Mouse (Mus musculus): ENCODE data around the gene Pnpla3. TPM values are rescaled to one million over a fixed set of nuclear protein-coding genes. Genes with fewer than 3 reads are reported as not detected.

The Pnpla3 gene
- polyA plus RNA-seq, 1 experiment = 35.3 TPM

GRCm38 (mm10) chr15:84207327-84207726, 39.7 kb downstream of the Pnpla3 start:
- H3K27ac ChIP-seq (ENCODE audit: control insufficient read depth, insufficient read depth, low read length) = no peak overlapping the region
- WGBS = 97% methylated on average over 4 of the region's 4 CpGs
- peaks cover 46% of the 10 kb centered on the region for H3K36me3 ChIP-seq (ENCODE audit: control insufficient read depth, insufficient read depth, low read length)
- no peak for DNase-seq
- peaks cover 4% of the 10 kb centered on the region for H3K4me1 ChIP-seq (replicated peaks; ENCODE audit: control insufficient read depth, insufficient read depth, low read length)
- no peaks in the 10 kb centered on the region for H3K27me3 ChIP-seq (ENCODE audit: control insufficient read depth, insufficient read depth, low read length)
- no peak for TF ChIP-seq CTCF (IDR thresholded peaks at IDR 0.05; ENCODE audit: borderline replicate concordance, control insufficient read depth, extremely low read depth, insufficient read depth, low read length, poor library complexity)
- no peak for TF ChIP-seq POLR2A (IDR thresholded peaks at IDR 0.05; ENCODE audit: control insufficient read depth, extremely low read depth, insufficient read depth, low read length, poor library complexity)
- H3K4me3 ChIP-seq (ENCODE audit: control insufficient read depth, insufficient read depth, low read length) = no peak overlapping the region

- no peak for DNase-seq
- Histone ChIP-seq H3K27ac (ENCODE audit: control insufficient read depth, insufficient read depth, low read length) (no peak overlapping the region), H3K27me3 (ENCODE audit: control insufficient read depth, insufficient read depth, low read length) (no peaks in the 10 kb centered on the region)
These were observed 42.1 kb downstream of the Pnpla3 start for GRCm38 (mm10) chr15:84209517-84210412.

GRCm38 (mm10) chr15:84210461-84210860, 42.8 kb downstream of the Pnpla3 start:
- H3K27me3 ChIP-seq (ENCODE audit: control insufficient read depth, insufficient read depth, low read length) = no peaks in the 10 kb centered on the region
- no peak for DNase-seq
- 78% methylated on average over 13 of the region's 13 CpGs for WGBS
- peaks cover 4% of the 10 kb centered on the region for H3K4me1 ChIP-seq (replicated peaks; ENCODE audit: control insufficient read depth, insufficient read depth, low read length)
- no peak overlapping the region for H3K4me3 ChIP-seq (ENCODE audit: control insufficient read depth, insufficient read depth, low read length)
- no peak for TF ChIP-seq POLR2A (IDR thresholded peaks at IDR 0.05; ENCODE audit: control insufficient read depth, extremely low read depth, insufficient read depth, low read length, poor library complexity)
- TF ChIP-seq CTCF (IDR thresholded peaks at IDR 0.05; ENCODE audit: borderline replicate concordance, control insufficient read depth, extremely low read depth, insufficient read depth, low read length, poor library complexity) = no peak
- peaks cover 22% of the 10 kb centered on the region for H3K36me3 ChIP-seq (ENCODE audit: control insufficient read depth, insufficient read depth, low read length)
- no peak overlapping the region for H3K27ac ChIP-seq (ENCODE audit: control insufficient read depth, insufficient read depth, low read length)

More at GRCm38 (mm10) chr15:84209517-84210412, 42.1 kb downstream of the Pnpla3 start:
- no peak for TF ChIP-seq POLR2A (IDR thresholded peaks at IDR 0.05; ENCODE audit: control insufficient read depth, extremely low read depth, insufficient read depth, low read length, poor library complexity)
- no peak for TF ChIP-seq CTCF (IDR thresholded peaks at IDR 0.05; ENCODE audit: borderline replicate concordance, control insufficient read depth, extremely low read depth, insufficient read depth, low read length, poor library complexity)
- H3K4me1 ChIP-seq (replicated peaks; ENCODE audit: control insufficient read depth, insufficient read depth, low read length) = peaks cover 4% of the 10 kb centered on the region
- H3K4me3 ChIP-seq (ENCODE audit: control insufficient read depth, insufficient read depth, low read length) = no peak overlapping the region
- H3K36me3 ChIP-seq (ENCODE audit: control insufficient read depth, insufficient read depth, low read length) = peaks cover 28% of the 10 kb centered on the region
- 69% methylated on average over 11 of the region's 11 CpGs for WGBS

GRCm38 (mm10) chr15:84210941-84211340, 43.3 kb downstream of the Pnpla3 start:
- H3K4me1 ChIP-seq (replicated peaks; ENCODE audit: control insufficient read depth, insufficient read depth, low read length) = peaks cover 4% of the 10 kb centered on the region
- no peak overlapping the region for H3K4me3 ChIP-seq (ENCODE audit: control insufficient read depth, insufficient read depth, low read length)
- WGBS = 95% methylated on average over 13 of the region's 13 CpGs
- H3K27ac ChIP-seq (ENCODE audit: control insufficient read depth, insufficient read depth, low read length) = no peak overlapping the region
- no peak for DNase-seq
- TF ChIP-seq POLR2A (IDR thresholded peaks at IDR 0.05; ENCODE audit: control insufficient read depth, extremely low read depth, insufficient read depth, low read length, poor library complexity) (no peak), CTCF (IDR thresholded peaks at IDR 0.05; ENCODE audit: borderline replicate concordance, control insufficient read depth, extremely low read depth, insufficient read depth, low read length, poor library complexity) (no peak)
- no peaks in the 10 kb centered on the region for H3K27me3 ChIP-seq (ENCODE audit: control insufficient read depth, insufficient read depth, low read length)
- peaks cover 17% of the 10 kb centered on the region for H3K36me3 ChIP-seq (ENCODE audit: control insufficient read depth, insufficient read depth, low read length)

- Histone ChIP-seq H3K27me3 (ENCODE audit: control insufficient read depth, insufficient read depth, low read length) (no peaks in the 10 kb centered on the region), H3K36me3 (ENCODE audit: control insufficient read depth, insufficient read depth, low read length) (peaks cover 11% of the 10 kb centered on the region), H3K4me3 (ENCODE audit: control insufficient read depth, insufficient read depth, low read length) (no peak overlapping the region), H3K27ac (ENCODE audit: control insufficient read depth, insufficient read depth, low read length) (no peak overlapping the region), H3K4me1 (replicated peaks; ENCODE audit: control insufficient read depth, insufficient read depth, low read length) (peaks cover 4% of the 10 kb centered on the region)
- whole genome bisulfite sequencing = 84% methylated on average over 4 of the region's 4 CpGs
- TF ChIP-seq CTCF (IDR thresholded peaks at IDR 0.05; ENCODE audit: borderline replicate concordance, control insufficient read depth, extremely low read depth, insufficient read depth, low read length, poor library complexity) (no peak), POLR2A (IDR thresholded peaks at IDR 0.05; ENCODE audit: control insufficient read depth, extremely low read depth, insufficient read depth, low read length, poor library complexity) (no peak)
- no peak for DNase-seq
These were observed 43.9 kb downstream of the Pnpla3 start for GRCm38 (mm10) chr15:84211564-84211963.

- Histone ChIP-seq H3K27me3 (ENCODE audit: control insufficient read depth, insufficient read depth, low read length) (no peaks in the 10 kb centered on the region), H3K4me1 (replicated peaks; ENCODE audit: control insufficient read depth, insufficient read depth, low read length) (peaks cover 4% of the 10 kb centered on the region), H3K4me3 (ENCODE audit: control insufficient read depth, insufficient read depth, low read length) (no peak overlapping the region), H3K27ac (ENCODE audit: control insufficient read depth, insufficient read depth, low read length) (no peak overlapping the region), H3K36me3 (ENCODE audit: control insufficient read depth, insufficient read depth, low read length) (peaks cover 10% of the 10 kb centered on the region; the same call in 1 of the 2 replicates)
- 50% methylated on average over 6 of the region's 6 CpGs for WGBS
- DNase-seq = peak; percentile 81
- peak; percentile 92 for TF ChIP-seq CTCF (IDR thresholded peaks at IDR 0.05; ENCODE audit: borderline replicate concordance, control insufficient read depth, extremely low read depth, insufficient read depth, low read length, poor library complexity)
- no peak for TF ChIP-seq POLR2A (IDR thresholded peaks at IDR 0.05; ENCODE audit: control insufficient read depth, extremely low read depth, insufficient read depth, low read length, poor library complexity)
These were observed 44.6 kb downstream of the Pnpla3 start for GRCm38 (mm10) chr15:84212031-84212755.

Data from thymus, adult 2 months (tissue).